Mouse (Mus musculus) c-Kit-positive CD71-positive TER-119-negative erythroid progenitor cells, embryonic 14.5 days (primary cell): ENCODE data around the gene Ppp1r1b.
A peak's percentile ranks its signal among the peaks of the same experiment; 100 is the strongest.

Experiments used
- DNase-seq: peaks from one replicate; pipeline ENCODE4 v3.0.0-alpha.2; 2013; ENCODE audit warnings: low read depth

Gene Ppp1r1b

GRCm38 (mm10) chr11:98328371-98329069 lies 19.7 kb upstream of the Ppp1r1b start:
- DNase-seq, result no peak

GRCm38 (mm10) chr11:98329081-98329959 lies 18.9 kb upstream of the Ppp1r1b start, which contains the start of gene Neurod2:
Gene Neurod2, minus strand, starts transcription at chr11:98329648.
- no peak for DNase-seq

- DNase-seq, result no peak
Observed at GRCm38 (mm10) chr11:98329960-98330744, 18.1 kb upstream of the Ppp1r1b start.

GRCm38 (mm10) chr11:98330745-98331204 lies 17.4 kb upstream of the Ppp1r1b start:
- DNase-seq, result no peak

- no peak for DNase-seq
Observed at GRCm38 (mm10) chr11:98331401-98331800, 16.8 kb upstream of the Ppp1r1b start.

GRCm38 (mm10) chr11:98332186-98332585 lies 16.0 kb upstream of the Ppp1r1b start:
- no peak for DNase-seq

- no peak for DNase-seq
Observed at GRCm38 (mm10) chr11:98332841-98333240, 15.4 kb upstream of the Ppp1r1b start.

GRCm38 (mm10) chr11:98333263-98333696 lies 14.9 kb upstream of the Ppp1r1b start:
- DNase-seq, result no peak

- DNase-seq, result no peak
Observed at GRCm38 (mm10) chr11:98333981-98334741, 14.0 kb upstream of the Ppp1r1b start.

GRCm38 (mm10) chr11:98335250-98335649 lies 13.0 kb upstream of the Ppp1r1b start:
- DNase-seq, result no peak

GRCm38 (mm10) chr11:98336245-98337107 lies 11.7 kb upstream of the Ppp1r1b start:
- DNase-seq, result no peak

- no peak for DNase-seq
Observed at GRCm38 (mm10) chr11:98338507-98338961, 9.7 kb upstream of the Ppp1r1b start.

GRCm38 (mm10) chr11:98339071-98339501 lies 9.1 kb upstream of the Ppp1r1b start:
- DNase-seq, result no peak

- no peak for DNase-seq
Observed at GRCm38 (mm10) chr11:98339679-98340287, 8.4 kb upstream of the Ppp1r1b start.

- DNase-seq, result no peak
Observed at GRCm38 (mm10) chr11:98340597-98340996, 7.6 kb upstream of the Ppp1r1b start.

GRCm38 (mm10) chr11:98341174-98341573 lies 7.0 kb upstream of the Ppp1r1b start:
- DNase-seq, result no peak

- DNase-seq, result peak; percentile 76
Observed at GRCm38 (mm10) chr11:98342000-98342945, 5.9 kb upstream of the Ppp1r1b start.

GRCm38 (mm10) chr11:98345253-98345652 lies 3.0 kb upstream of the Ppp1r1b start:
- DNase-seq, result peak; percentile 55

GRCm38 (mm10) chr11:98346168-98346567 lies 2.0 kb upstream of the Ppp1r1b start:
- DNase-seq, result no peak
